Mouse (Mus musculus) lung, embryonic 16.5 days (tissue): ENCODE results near the gene Nfkbid. TPM values are rescaled to one million over a fixed set of nuclear protein-coding genes. Genes with fewer than 3 reads are reported as not detected.
A peak's percentile ranks its signal among the peaks of the same experiment; 100 is the strongest.

Source experiments
- ATAC-seq: fragments of 200-750 bp; cut with Nextera tagmentation; 2 replicates; pipeline ENCODE4 v1.8.0; 2017; ENCODE audit warnings: low read depth, mild to moderate bottlenecking, moderate library complexity
- H3K27ac ChIP-seq: fragments of 300-500 bp; sonication (generic); 2 replicates; pipeline ENCODE4 v1.5.1; 2014; ENCODE audit warnings: mild to moderate bottlenecking, control low read depth, low read length
- H3K27me3 ChIP-seq: fragments of 300-500 bp; sonication (generic); 2 replicates; pipeline ENCODE4 v1.6.1; 2014; ENCODE audit warnings: low read depth, low read length, mixed read lengths; ENCODE audit not compliant: control insufficient read depth, insufficient read depth
- H3K36me3 ChIP-seq: fragments of 300-500 bp; sonication (generic); 2 replicates; pipeline ENCODE4 v1.6.1; 2014; ENCODE audit warnings: low read length; ENCODE audit not compliant: control insufficient read depth, insufficient read depth
- H3K4me1 ChIP-seq: fragments of 300-500 bp; sonication (generic); replicated peaks from 2 replicates; pipeline ENCODE4 v1.6.1; 2014; ENCODE audit warnings: low read length, mixed read lengths; ENCODE audit not compliant: control insufficient read depth, insufficient read depth
- H3K4me2 ChIP-seq: fragments of 300-500 bp; sonication (generic); 2 replicates; pipeline ENCODE4 v1.6.1; 2014; ENCODE audit warnings: low read depth, low read length, control low read depth
- H3K4me3 ChIP-seq: fragments of 300-500 bp; sonication (generic); 2 replicates; pipeline ENCODE4 v1.5.1; 2014; ENCODE audit warnings: mild to moderate bottlenecking, low read length, control low read depth
- H3K9ac ChIP-seq: fragments of 300-500 bp; sonication (generic); 2 replicates; pipeline ENCODE4 v1.6.1; 2014; ENCODE audit warnings: low read length, control low read depth
- H3K9me3 ChIP-seq: fragments of 300-500 bp; sonication (generic); 2 replicates; pipeline ENCODE4 v1.6.1; 2016; ENCODE audit warnings: low read length; ENCODE audit not compliant: control insufficient read depth
- WGBS: fragments of 180-500 bp; shearing (Covaris S2); extraction: QIAGEN DNeasy Blood & Tissue Kit; methylation state at CpG from one replicate; pipeline ENCODE4 v1.1.7; 2014; 5-methylcytosine and 5-hydroxymethylcytosine counted together
- polyA plus RNA-seq: library from polyadenylated mRNA; unstranded; fragments of >200 nt; fragmentation: Nextera tagmentation; extraction: Ambion mirVana; gene quantifications from 2 replicates; pipeline ENCODE4 v1.2.1, GENCODE M21; 2015

Nfkbid gene
- polyA plus RNA-seq = 1.9 and 2.0 TPM in 2 replicates

GRCm38 (mm10) chr7:30421175-30421889, at the start of gene Nfkbid:
Nfkbid (plus strand) TSS chr7:30421732.
- Histone ChIP-seq H3K9ac (peak within 1 kb of the TSS; percentile 58), H3K9me3 (peaks cover 4% of the 10 kb centered on the region; the same call in 1 of the 2 replicates), H3K4me2 (peak within 1 kb of the TSS; percentile 83), H3K4me3 (peak within 1 kb of the TSS; percentile 64), H3K36me3 (no peaks in the 10 kb centered on the region), H3K27me3 (no peaks in the 10 kb centered on the region), H3K4me1 (peaks cover 5% of the 10 kb centered on the region; the same call in 1 of the 2 replicates), H3K27ac (peak within 1 kb of the TSS; percentile 24)
- WGBS = 7% methylated on average over 31 of the region's 31 CpGs
- peak; percentile 53 for ATAC-seq

DNA sequence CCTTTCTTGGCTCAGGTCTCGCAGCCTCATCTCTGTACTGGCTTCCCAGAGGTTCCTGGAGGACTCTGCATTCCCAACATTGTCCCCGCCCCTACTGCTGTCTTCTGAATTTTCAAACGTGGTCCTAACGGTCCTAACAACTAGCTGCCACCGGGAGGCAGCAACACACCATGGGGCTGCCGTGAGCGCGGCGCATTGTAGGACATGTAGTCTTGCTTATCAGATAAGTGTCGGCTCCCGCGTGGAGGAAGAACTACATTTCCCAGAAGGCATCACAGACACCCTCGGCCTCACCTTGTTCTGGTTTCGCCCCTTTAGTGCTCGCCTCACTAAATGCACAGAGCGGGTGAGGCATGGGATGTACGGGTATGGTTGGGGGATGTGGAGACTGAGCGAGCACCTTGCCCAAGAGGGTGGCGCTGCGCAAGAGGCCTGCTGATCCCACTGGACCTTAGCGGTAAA, 48.0 kb upstream of the Nfkbid start:
- no peaks in the 10 kb centered on the region for H3K36me3 ChIP-seq
- H3K4me2 ChIP-seq = peak overlapping the region; percentile 61
- under 1% methylated on average over 21 of the region's 21 CpGs for WGBS
- H3K4me3 ChIP-seq = peak overlapping the region; percentile 52
- no peaks in the 10 kb centered on the region for H3K4me1 ChIP-seq
- no peak overlapping the region for H3K27ac ChIP-seq
- H3K27me3 ChIP-seq = no peaks in the 10 kb centered on the region
- H3K9me3 ChIP-seq = no peaks in the 10 kb centered on the region
- peak; percentile 99 for ATAC-seq
- peak overlapping the region; percentile 60 for H3K9ac ChIP-seq

DNA sequence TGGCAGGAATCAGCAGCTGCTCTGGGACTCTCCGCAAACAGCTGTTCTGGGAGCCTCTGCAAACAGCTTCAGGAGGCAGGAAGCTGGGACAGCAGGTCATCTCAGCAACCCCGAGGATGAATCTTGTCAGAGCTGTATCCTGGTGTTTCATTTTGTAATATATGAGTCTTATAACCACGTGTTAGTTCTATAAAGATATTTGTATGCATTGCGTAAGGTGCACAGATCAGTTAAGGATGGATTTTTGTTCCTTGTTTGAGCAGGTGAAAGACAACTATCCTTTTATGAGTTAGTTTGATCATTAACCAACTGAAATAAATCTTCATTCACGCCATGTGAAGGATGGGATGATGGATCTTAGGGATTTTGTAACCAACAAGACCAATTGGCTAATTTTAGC, 41.5 kb upstream of the Nfkbid start:
- Histone ChIP-seq H3K4me3 (no peak overlapping the region), H3K4me2 (no peak overlapping the region), H3K4me1 (no peaks in the 10 kb centered on the region), H3K36me3 (no peaks in the 10 kb centered on the region), H3K27me3 (no peaks in the 10 kb centered on the region; the same call in 1 of the 2 replicates), H3K9ac (no peak overlapping the region), H3K27ac (no peak overlapping the region), H3K9me3 (no peaks in the 10 kb centered on the region)
- ATAC-seq = no peak
- 49% methylated on average over 5 of the region's 5 CpGs for WGBS

DNA sequence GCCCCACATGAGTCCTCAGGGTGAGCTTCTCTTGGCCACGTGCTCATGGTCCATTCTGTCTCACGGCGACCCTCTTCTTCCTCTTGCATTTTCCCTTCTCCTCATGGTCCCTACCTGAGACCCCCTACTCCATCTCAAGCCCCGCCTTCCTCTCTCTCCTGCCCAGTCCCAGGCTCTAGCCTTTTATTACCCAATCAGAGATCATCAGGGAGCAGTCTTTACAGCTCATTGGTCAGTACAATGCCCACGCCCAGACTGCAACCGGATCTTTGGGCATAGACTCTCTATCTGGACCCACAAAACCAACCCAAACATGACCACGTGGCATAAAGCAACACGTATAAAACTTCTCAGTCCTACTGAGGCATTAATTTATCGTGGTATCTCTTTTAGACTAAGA, 37.4 kb upstream of the Nfkbid start:
- Histone ChIP-seq H3K36me3 (no peaks in the 10 kb centered on the region), H3K4me3 (no peak overlapping the region), H3K4me1 (no peaks in the 10 kb centered on the region), H3K27me3 (no peaks in the 10 kb centered on the region), H3K9me3 (no peaks in the 10 kb centered on the region), H3K4me2 (no peak overlapping the region), H3K9ac (no peak overlapping the region), H3K27ac (no peak overlapping the region)
- ATAC-seq = no peak
- WGBS = 83% methylated on average over 9 of the region's 9 CpGs

DNA sequence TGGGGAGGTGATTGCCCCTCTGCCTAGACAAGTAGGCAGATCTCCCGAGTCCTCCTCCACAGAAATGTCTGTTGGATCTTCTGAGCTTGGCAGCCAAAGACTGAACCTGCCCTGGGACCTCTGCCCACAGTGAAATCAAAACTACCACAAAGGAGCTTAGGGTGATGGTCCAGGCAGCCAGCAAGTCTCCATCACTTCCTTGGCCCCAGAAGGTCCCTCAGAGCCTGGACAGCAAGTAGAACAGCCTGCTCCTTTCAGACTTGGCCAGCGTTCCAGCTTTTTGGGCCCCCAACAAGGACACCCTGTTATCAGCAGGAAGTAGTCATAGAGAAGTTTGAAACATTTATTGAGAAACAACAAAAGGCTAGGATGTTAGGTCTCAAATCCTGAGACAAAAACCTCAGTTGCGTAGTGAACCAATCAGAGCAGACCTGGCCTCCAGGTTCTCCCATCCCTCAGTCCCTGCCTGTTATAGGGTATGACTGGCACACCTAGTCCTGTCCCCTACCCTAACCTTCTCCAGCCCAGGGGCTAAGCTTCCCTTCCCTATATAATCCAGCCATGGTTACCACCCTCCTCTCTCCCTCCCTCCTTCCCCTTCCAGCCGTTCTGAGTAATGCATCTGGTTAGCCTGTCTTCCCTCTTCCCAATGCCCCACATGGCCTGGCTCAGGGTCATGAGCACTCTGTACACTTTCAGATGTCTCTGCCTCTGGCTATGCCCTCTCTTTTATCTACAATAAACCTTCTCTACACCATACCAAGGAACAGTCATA, 28.6 kb upstream of the Nfkbid start:
- 61% methylated on average over 4 of the region's 4 CpGs for WGBS
- Histone ChIP-seq H3K4me2 (no peak overlapping the region), H3K9me3 (no peaks in the 10 kb centered on the region), H3K27me3 (no peaks in the 10 kb centered on the region), H3K9ac (no peak overlapping the region), H3K4me3 (no peak overlapping the region), H3K4me1 (no peaks in the 10 kb centered on the region), H3K27ac (no peak overlapping the region), H3K36me3 (no peaks in the 10 kb centered on the region)
- ATAC-seq = no peak

GRCm38 (mm10) chr7:30393631-30394030, 27.9 kb upstream of the Nfkbid start:
- Histone ChIP-seq H3K9me3 (no peaks in the 10 kb centered on the region), H3K4me3 (no peak overlapping the region), H3K4me2 (no peak overlapping the region), H3K4me1 (no peaks in the 10 kb centered on the region), H3K9ac (no peak overlapping the region), H3K27ac (peak overlapping the region; percentile 65), H3K27me3 (no peaks in the 10 kb centered on the region), H3K36me3 (no peaks in the 10 kb centered on the region)
- ATAC-seq = no peak
- 79% methylated on average over 4 of the region's 4 CpGs for WGBS

DNA sequence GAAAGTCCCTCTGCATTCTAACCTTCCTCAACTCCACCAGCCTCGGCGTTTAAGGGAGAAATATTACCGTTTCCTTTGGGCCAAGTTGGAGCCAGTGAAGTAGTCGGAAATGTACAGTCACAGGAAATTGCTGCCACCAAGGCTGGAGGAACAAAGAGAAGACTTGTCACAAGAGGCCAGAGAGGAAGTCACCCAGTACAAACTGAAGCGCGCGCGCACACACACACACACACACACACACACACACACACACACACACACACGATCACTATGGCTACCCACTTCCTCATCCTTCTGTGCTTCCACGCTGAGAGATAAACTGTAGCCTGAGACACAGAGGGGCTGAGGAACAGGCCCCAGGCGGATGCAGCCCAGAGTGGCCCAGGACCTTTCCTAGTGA, 27.2 kb upstream of the Nfkbid start:
- ATAC-seq = peak; percentile 84
- H3K27me3 ChIP-seq = no peaks in the 10 kb centered on the region
- H3K9me3 ChIP-seq = no peaks in the 10 kb centered on the region
- 35% methylated on average over 11 of the region's 11 CpGs for WGBS
- no peak overlapping the region for H3K4me2 ChIP-seq
- H3K4me3 ChIP-seq = no peak overlapping the region
- H3K36me3 ChIP-seq = no peaks in the 10 kb centered on the region
- H3K27ac ChIP-seq = peak overlapping the region; percentile 65
- no peaks in the 10 kb centered on the region for H3K4me1 ChIP-seq
- no peak overlapping the region for H3K9ac ChIP-seq

DNA sequence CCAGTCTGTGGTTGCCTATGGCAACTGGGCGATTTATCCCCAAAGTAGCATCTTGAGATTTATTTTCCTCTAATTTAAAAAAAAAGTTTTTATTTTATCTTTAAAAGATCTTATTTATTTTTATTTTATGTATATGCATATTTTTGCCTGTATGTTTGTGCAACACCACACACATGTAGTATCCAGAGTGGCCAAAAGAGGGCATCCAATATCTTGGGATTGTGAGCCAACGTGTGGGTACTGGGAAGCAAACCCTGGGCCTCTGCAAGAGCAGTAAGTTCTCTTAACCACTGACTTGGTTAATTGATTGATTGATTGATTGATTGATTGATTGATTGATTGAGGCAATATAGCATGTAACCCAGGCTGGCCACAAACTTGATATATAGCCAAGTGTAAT, 26.7 kb upstream of the Nfkbid start:
- Histone ChIP-seq H3K36me3 (no peaks in the 10 kb centered on the region), H3K4me2 (no peak overlapping the region), H3K27me3 (no peaks in the 10 kb centered on the region), H3K9ac (no peak overlapping the region), H3K4me3 (no peak overlapping the region), H3K9me3 (no peaks in the 10 kb centered on the region), H3K27ac (peak overlapping the region; percentile 50), H3K4me1 (no peaks in the 10 kb centered on the region)
- ATAC-seq = no peak
- 33% methylated on average over 2 of the region's 2 CpGs for WGBS

DNA sequence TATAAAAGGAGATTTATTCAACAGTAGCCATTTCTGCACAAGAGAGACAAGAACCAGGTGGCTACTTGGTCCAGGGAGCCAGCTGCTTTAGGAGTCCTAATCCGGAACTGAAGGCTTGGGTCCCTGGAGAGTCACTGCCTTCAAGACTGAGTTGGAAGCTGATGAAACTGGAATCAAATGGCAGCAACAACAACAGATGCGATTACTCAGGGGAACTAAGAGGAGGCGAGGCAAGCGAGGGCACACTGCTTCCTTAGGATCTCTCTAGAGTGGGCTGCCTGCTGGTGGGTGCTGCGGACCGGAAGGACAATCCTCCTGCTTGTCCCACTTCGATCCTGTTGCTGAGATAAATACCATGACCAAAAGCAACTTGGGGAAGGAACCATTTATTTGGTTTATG, 21.9 kb upstream of the Nfkbid start:
- Histone ChIP-seq H3K4me1 (no peaks in the 10 kb centered on the region), H3K4me3 (no peak overlapping the region), H3K36me3 (no peaks in the 10 kb centered on the region), H3K9ac (no peak overlapping the region), H3K27ac (no peak overlapping the region), H3K27me3 (no peaks in the 10 kb centered on the region), H3K4me2 (no peak overlapping the region), H3K9me3 (no peaks in the 10 kb centered on the region)
- 52% methylated on average over 7 of the region's 7 CpGs for WGBS
- no peak for ATAC-seq
